Mouse (Mus musculus): ENCODE results near the gene Rcl1. TPM values are rescaled to one million over a fixed set of nuclear protein-coding genes. Genes with fewer than 3 reads are reported as not detected.
A peak's percentile ranks its signal among the peaks of the same experiment; 100 is the strongest.

The Rcl1 gene
- polyA plus RNA-seq (2012; rRNA removed): 12.3 and 14.1 TPM in 2 replicates

DNA sequence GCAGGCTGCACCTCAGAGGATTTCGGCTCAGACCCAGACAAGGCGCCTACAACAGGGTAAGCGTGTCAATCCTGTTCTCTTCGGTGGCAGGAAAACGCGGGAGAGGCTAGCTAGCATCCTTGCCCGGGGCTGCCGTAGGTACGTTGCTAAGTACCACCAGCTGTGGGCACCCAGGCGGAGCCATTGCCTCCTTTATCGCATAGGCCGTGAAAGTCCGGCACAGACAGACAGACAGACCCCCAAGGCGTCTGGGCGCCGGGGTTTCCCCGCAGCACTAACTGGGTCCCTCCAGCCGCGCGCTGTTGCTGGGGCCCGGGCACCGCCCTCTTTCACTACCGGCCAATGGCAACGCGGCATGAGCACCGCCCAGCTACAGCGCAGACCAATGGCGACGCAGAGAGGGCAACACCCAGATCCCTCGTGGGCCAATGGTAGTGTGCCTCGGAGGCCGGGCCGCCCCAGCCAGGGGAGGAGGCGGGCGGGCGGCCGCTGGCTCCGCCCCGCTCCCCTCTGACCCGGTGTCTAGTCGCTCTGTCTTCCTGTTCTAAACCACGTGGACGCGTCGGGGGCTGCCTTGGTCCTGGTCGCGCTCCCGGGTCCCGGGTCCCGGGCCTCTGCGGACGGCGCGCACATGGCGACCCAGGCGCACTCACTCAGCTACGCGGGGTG lies at the start of gene Rcl1:
TSS of gene Rcl1 (plus strand) at position 502 of the 669 bp plus-strand sequence.
- peak; percentile 88 for TF ChIP-seq POLR2A (IDR thresholded peaks at IDR 0.05; ENCODE audit: borderline replicate concordance, extremely low read depth, low read depth, low read length)
- no peak for TF ChIP-seq CTCF (IDR thresholded peaks at IDR 0.05; ENCODE audit: insufficient read depth, low read length)
- Histone ChIP-seq H3K4me3 (replicated peaks; ENCODE audit: extremely low read depth, low read depth, low read length) (peak within 1 kb of the TSS; percentile 76), H3K4me1 (ENCODE audit: control insufficient read depth, insufficient read depth, low read length) (peaks cover 4% of the 10 kb centered on the region; the same call in 1 of the 2 replicates)
- peak; percentile 91 for DNase-seq
- WGBS: 0% methylated on average over 58 of the region's 58 CpGs

DNA sequence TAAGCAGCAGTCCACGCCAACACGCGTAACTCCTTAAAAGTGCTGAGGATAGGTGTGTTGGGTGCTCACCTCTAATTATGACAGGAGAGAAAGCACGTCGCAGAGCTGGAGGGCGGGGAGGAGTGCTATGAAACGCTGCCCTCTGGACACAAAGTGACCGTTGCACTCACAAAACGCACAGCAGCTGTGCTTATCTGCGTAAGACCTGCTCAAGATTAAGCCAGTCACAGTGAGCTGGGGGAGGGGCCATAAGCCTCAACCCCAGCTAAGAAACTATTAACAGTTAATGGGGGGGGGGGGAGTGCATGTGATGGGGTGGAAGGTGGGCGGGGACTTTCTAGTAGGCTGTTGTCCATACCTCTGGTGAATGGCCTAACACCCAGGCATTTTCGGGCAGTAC lies 48.4 kb upstream of the Rcl1 start:
- WGBS: 93% methylated on average over 12 of the region's 12 CpGs
- no peak for DNase-seq
- Histone ChIP-seq H3K4me1 (ENCODE audit: control insufficient read depth, insufficient read depth, low read length) (peaks cover 8% of the 10 kb centered on the region), H3K4me3 (replicated peaks; ENCODE audit: extremely low read depth, low read depth, low read length) (no peak overlapping the region)
- TF ChIP-seq POLR2A (IDR thresholded peaks at IDR 0.05; ENCODE audit: borderline replicate concordance, extremely low read depth, low read depth, low read length): no peak
- TF ChIP-seq CTCF (IDR thresholded peaks at IDR 0.05; ENCODE audit: insufficient read depth, low read length): no peak

DNA sequence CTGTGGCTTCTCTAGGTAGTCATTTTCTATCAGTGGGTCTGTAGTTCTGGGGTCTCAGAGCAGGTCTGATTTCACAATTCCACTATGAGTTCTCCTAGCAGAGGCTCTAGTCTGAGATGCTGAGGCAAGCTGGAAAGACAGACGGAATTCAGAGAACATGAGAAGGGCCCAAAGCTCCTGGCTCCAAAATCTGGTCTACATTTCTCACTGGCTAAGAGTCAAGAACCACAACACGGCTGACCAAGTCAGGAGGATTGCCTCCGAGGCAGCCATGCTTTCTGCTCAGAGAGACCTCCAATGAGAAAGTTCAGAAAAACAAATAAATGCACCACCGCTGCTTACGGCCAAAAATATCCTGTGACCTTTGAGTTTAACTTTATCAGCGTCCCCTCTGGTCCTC lies 46.6 kb upstream of the Rcl1 start:
- TF ChIP-seq POLR2A (IDR thresholded peaks at IDR 0.05; ENCODE audit: borderline replicate concordance, extremely low read depth, low read depth, low read length) (no peak), CTCF (IDR thresholded peaks at IDR 0.05; ENCODE audit: insufficient read depth, low read length) (no peak)
- 0 out of 2 replicates have a peak, but pooled peaks cover under 1% of the 10 kb centered on the region for H3K4me1 ChIP-seq (ENCODE audit: control insufficient read depth, insufficient read depth, low read length)
- no peak for DNase-seq
- 67% methylated on average over 6 of the region's 6 CpGs for WGBS
- H3K4me3 ChIP-seq (replicated peaks; ENCODE audit: extremely low read depth, low read depth, low read length): no peak overlapping the region

DNA sequence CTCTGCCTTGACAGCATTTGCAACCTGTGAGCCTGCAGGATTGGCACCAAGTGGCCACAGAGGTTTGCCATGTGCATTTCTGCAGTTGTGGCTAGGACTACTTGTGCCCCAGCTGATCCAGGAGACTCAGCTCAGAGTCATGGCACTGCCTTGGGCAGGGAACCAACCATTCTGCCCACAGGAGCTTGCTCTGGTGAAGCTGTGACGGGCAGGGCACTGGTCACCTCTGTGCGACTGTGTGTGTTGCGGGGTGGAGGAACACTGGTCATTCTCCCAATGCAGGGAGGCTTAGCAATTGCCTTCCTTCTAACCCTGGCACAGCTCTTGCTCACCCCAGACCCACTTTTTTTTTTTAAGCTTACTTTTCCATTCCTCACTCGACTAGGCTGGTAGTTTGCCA lies 45.7 kb upstream of the Rcl1 start:
- no peak for DNase-seq
- no peak overlapping the region for H3K4me3 ChIP-seq (replicated peaks; ENCODE audit: extremely low read depth, low read depth, low read length)
- TF ChIP-seq POLR2A (IDR thresholded peaks at IDR 0.05; ENCODE audit: borderline replicate concordance, extremely low read depth, low read depth, low read length) (no peak), CTCF (IDR thresholded peaks at IDR 0.05; ENCODE audit: insufficient read depth, low read length) (no peak)
- no peaks in the 10 kb centered on the region for H3K4me1 ChIP-seq (ENCODE audit: control insufficient read depth, insufficient read depth, low read length)
- 91% methylated on average over 4 of the region's 4 CpGs for WGBS

DNA sequence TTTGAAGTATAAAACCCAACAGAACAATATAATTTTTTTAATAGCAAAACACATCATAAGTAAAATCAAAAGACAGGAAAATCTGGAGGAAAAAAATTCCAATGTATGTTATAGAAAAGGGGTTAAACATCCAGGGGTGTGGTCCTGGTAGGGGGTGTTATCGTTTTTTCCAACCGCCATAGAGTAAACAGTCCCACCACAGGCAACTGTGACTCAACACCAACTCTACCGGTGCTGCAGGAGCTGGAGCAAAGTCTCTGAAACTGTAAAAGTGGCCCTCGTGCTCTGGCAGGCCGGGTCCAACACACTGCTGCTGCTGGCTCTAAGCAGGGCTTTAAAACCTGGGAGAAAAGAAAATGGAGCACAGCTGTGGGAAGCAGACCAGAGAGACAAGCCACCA lies 42.4 kb upstream of the Rcl1 start:
- 67% methylated on average over 5 of the region's 5 CpGs for WGBS

DNA sequence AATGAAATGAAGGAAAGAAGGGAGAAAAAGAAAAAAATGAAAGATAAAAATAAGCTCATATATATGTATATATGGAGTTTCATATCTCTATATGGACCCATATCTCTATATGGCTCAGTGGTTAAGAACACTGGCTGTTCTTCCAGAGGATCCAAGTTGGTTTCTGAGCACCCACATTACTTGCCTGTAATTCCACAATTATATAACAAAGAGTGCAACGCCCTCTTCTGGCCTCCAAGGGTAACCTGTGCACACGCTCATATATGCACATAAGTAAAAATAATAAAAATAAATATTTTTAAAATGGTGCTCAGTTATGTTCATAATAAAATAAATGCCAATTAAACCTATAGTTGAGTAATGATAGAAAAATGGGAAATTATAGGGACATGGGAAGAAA lies 41.5 kb upstream of the Rcl1 start:
- WGBS: 74% methylated on average over 2 of the region's 2 CpGs
- no peak overlapping the region for H3K4me3 ChIP-seq (replicated peaks; ENCODE audit: extremely low read depth, low read depth, low read length)
- no peaks in the 10 kb centered on the region for H3K4me1 ChIP-seq (ENCODE audit: control insufficient read depth, insufficient read depth, low read length)
- TF ChIP-seq POLR2A (IDR thresholded peaks at IDR 0.05; ENCODE audit: borderline replicate concordance, extremely low read depth, low read depth, low read length): no peak
- TF ChIP-seq CTCF (IDR thresholded peaks at IDR 0.05; ENCODE audit: insufficient read depth, low read length): no peak
- DNase-seq: no peak

More for the DNA sequence above, 42.4 kb upstream of the Rcl1 start:
- Histone ChIP-seq H3K4me1 (ENCODE audit: control insufficient read depth, insufficient read depth, low read length) (no peaks in the 10 kb centered on the region), H3K4me3 (replicated peaks; ENCODE audit: extremely low read depth, low read depth, low read length) (no peak overlapping the region)
- DNase-seq: no peak
- TF ChIP-seq POLR2A (IDR thresholded peaks at IDR 0.05; ENCODE audit: borderline replicate concordance, extremely low read depth, low read depth, low read length) (no peak), CTCF (IDR thresholded peaks at IDR 0.05; ENCODE audit: insufficient read depth, low read length) (no peak)

DNA sequence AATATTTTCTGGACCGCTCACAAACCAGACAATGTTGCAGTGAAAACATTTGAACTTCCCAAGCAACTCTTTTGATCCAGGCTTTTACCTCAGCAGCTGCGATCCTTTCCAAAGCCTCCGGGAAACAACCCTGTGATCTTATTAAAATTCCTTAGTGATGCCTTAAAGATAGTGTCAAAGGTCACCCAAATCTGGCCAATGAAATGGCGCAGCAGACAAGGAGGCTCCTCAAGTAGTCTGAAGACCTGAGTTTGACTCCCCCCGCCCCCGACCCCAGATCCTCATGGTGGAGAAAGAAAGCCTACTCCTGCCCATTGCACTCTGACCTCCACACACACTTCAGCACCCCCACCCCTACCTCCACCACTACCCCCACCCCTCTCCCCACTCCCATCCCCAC lies 40.9 kb upstream of the Rcl1 start:
- no peaks in the 10 kb centered on the region for H3K4me1 ChIP-seq (ENCODE audit: control insufficient read depth, insufficient read depth, low read length)
- no peak for DNase-seq
- H3K4me3 ChIP-seq (replicated peaks; ENCODE audit: extremely low read depth, low read depth, low read length): no peak overlapping the region
- TF ChIP-seq CTCF (IDR thresholded peaks at IDR 0.05; ENCODE audit: insufficient read depth, low read length): no peak
- no peak for TF ChIP-seq POLR2A (IDR thresholded peaks at IDR 0.05; ENCODE audit: borderline replicate concordance, extremely low read depth, low read depth, low read length)
- WGBS: 42% methylated on average over 6 of the region's 6 CpGs

DNA sequence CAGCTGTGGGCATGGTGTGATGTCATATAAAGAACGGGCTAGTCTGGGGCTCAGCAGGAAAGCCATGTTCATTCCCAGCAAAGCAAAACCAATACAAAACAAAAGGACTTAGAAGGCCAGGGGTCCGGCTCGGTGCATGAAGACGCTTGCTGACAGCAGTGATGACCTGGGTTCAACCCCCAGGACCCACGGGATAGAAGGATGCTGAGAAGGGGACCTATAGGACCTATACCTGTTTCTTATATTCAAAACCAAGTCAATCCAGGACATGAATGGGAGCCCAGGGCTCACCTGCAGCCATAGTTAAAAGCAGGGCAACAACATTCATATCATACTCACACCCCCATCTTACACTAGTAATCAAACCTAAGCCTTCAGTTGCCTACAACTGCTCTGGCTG lies 38.2 kb upstream of the Rcl1 start:
- H3K4me1 ChIP-seq (ENCODE audit: control insufficient read depth, insufficient read depth, low read length): peaks cover 3% of the 10 kb centered on the region; the same call in 1 of the 2 replicates
- TF ChIP-seq CTCF (IDR thresholded peaks at IDR 0.05; ENCODE audit: insufficient read depth, low read length): no peak
- TF ChIP-seq POLR2A (IDR thresholded peaks at IDR 0.05; ENCODE audit: borderline replicate concordance, extremely low read depth, low read depth, low read length): no peak
- no peak for DNase-seq
- 81% methylated on average over 5 of the region's 5 CpGs for WGBS
- H3K4me3 ChIP-seq (replicated peaks; ENCODE audit: extremely low read depth, low read depth, low read length): no peak overlapping the region

DNA sequence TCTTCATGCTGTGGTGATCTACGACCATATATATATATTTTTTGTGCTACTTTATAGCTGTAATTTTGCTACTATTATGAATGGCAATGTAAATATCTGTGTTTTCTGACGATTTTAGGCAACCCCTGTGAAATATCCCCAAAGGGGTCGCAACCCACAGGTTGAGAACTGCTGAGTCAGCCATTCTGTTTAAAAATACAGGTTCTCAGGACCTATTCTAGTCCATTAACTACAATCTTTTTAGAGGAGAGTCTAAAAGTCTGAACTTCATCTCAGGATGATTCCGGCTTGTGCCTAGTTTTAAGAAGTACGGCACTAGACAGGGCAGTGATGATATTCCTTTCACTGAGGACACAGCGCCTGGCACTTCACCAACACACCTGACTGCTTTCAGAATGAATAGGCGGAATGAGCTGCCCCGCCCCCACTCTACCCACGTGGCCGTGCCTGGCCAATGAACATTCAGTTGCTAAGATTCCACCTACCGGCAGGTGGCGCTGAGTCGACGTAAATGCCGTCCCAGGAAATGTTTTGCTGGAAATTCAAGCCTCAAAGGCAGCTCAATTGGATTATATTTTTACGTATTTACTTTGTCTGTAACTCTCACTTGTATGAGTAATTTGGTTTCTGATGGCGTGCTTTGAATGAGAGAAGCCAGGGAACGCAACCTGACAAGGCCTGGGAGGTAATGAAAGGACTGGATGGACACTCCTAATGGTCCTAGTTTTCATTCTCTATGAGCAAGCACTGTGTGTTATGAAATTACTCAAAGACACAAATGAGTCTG lies 37.4 kb upstream of the Rcl1 start:
- Histone ChIP-seq H3K4me3 (replicated peaks; ENCODE audit: extremely low read depth, low read depth, low read length) (peak overlapping the region; percentile 13), H3K4me1 (ENCODE audit: control insufficient read depth, insufficient read depth, low read length) (peaks cover 3% of the 10 kb centered on the region; the same call in 1 of the 2 replicates)
- peak; percentile 89 for TF ChIP-seq CTCF (IDR thresholded peaks at IDR 0.05; ENCODE audit: insufficient read depth, low read length)
- TF ChIP-seq POLR2A (IDR thresholded peaks at IDR 0.05; ENCODE audit: borderline replicate concordance, extremely low read depth, low read depth, low read length): no peak
- WGBS: 14% methylated on average over 18 of the region's 18 CpGs
- DNase-seq: peak; percentile 95
